Mouse (Mus musculus) spleen, adult 2 months (tissue): ENCODE measurements around the gene Tap2.
"Not testable (repeated sequence)": the region's sequence is repeated elsewhere in the genome, so short reads cannot be mapped to it uniquely, and the experiment has no call there.

ENCODE experiments used
- CTCF ChIP-seq: fragments of 200-500 bp; IDR thresholded peaks from 2 replicates; pipeline ENCODE4 v1.5.1; 2011; ENCODE audit warnings: mild to moderate bottlenecking, inconsistent platforms; ENCODE audit not compliant: insufficient read depth, insufficient read length, insufficient replicate concordance; ENCODE audit errors: extremely low read depth
- POLR2A ChIP-seq: fragments of 200-500 bp; IDR thresholded peaks from 2 replicates; pipeline ENCODE4 v1.6.1; 2011; ENCODE audit warnings: low read depth, low read length, inconsistent platforms

DNA sequence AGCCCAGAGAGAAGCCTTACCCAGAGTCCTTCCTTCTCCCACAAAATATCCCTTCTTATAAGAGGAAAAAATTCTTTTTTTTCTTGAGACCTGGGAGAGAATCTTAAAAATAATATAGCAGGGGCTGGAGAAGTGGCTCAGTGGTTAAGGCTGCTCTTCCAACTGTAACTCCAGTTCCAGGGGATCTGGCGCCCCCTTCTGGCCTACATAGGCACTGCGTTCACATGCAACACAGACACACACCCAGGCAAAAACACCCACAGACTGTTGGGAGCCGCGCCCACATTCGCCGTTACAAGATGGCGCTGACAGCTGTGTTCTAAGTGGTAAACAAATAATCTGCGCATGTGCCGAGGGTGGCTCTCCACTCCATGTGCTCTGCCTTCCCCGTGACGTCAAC, 15.8 kb downstream of the Tap2 start:
- not testable (repeated sequence) for TF ChIP-seq POLR2A
- peak; percentile 60; the same call in 1 of the 2 replicates for TF ChIP-seq CTCF
